Mouse (Mus musculus): ENCODE measurements around the gene Fam83e. TPM values are rescaled to one million over a fixed set of nuclear protein-coding genes. Genes with fewer than 3 reads are reported as not detected.

Fam83e gene
- polyA plus RNA-seq, 1 experiment, result 12.2 TPM

DNA sequence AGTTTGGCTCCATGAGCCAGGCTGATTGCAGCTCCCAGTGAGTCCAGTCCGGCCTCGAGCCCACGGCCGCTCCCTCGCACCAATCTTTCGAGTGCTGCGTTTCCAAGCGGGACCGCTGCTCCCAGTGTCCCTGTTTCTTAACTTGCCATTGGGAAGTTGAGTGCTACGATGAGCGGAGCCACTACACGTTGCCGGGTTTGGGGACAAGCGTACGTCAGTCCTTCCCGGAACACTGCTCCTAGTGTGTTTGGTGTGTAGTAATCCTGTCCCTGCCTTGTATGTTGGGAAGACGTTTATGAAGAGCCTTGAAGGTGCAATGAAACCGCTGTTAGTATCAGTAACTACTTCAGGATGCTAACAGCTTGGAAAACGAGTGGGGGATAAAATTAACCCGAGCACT, 2.7 kb upstream of the Fam83e start:
- peak overlapping the region; percentile 94 for H3K4me3 ChIP-seq (replicated peaks; ENCODE audit: extremely low read depth, low read depth, low read length)
- peaks cover 24% of the 10 kb centered on the region for H3K4me1 ChIP-seq (ENCODE audit: control insufficient read depth, insufficient read depth, low read length)
- DNase-seq, result no peak
- no peak for TF ChIP-seq CTCF (IDR thresholded peaks at IDR 0.05; ENCODE audit: insufficient read depth, low read length)
- no peak; the same call in 1 of the 2 replicates for TF ChIP-seq POLR2A (IDR thresholded peaks at IDR 0.05; ENCODE audit: borderline replicate concordance, extremely low read depth, low read depth, low read length)
- WGBS, result under 1% methylated on average over 20 of the region's 20 CpGs

GRCm38 (mm10) chr7:45719180-45719579, 1.8 kb upstream of the Fam83e start:
- Histone ChIP-seq H3K4me1 (ENCODE audit: control insufficient read depth, insufficient read depth, low read length) (peaks cover 21% of the 10 kb centered on the region), H3K4me3 (replicated peaks; ENCODE audit: extremely low read depth, low read depth, low read length) (no peak overlapping the region)
- no peak for DNase-seq
- WGBS, result 75% methylated on average over 10 of the region's 10 CpGs
- no peak for TF ChIP-seq POLR2A (IDR thresholded peaks at IDR 0.05; ENCODE audit: borderline replicate concordance, extremely low read depth, low read depth, low read length)
- no peak for TF ChIP-seq CTCF (IDR thresholded peaks at IDR 0.05; ENCODE audit: insufficient read depth, low read length)

DNA sequence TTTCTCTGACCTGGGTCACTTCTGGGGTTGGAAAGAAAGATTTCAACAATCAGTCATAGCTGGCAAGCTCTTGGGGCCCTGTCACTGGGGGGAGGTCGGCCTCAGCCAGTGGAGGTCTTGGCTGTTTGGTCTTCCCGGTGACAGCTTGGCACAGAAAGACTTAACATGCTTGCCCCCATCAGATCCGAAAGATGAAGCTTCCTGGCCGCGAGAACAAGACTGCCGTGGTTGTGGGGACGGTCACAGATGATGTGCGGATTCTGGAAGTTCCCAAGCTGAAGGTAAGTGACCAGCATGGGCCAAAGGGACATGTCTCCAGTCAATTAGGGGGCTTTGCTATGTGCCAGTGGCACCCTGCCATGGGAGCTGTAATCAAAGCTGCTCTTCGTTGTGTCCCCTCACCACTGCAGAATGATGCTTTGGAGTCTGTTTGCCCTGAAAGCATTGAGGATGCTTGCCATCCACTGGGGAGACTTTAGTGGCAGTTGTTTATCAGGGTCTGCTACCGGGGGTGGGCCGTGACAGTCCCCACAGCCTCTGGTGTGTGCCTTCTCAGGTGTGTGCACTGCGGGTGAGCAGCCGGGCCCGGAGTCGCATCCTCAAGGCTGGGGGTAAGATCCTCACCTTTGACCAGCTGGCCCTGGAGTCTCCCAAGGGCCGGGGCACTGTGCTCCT, 1.1 kb upstream of the Fam83e start:
- TF ChIP-seq CTCF (IDR thresholded peaks at IDR 0.05; ENCODE audit: insufficient read depth, low read length) (no peak), POLR2A (IDR thresholded peaks at IDR 0.05; ENCODE audit: borderline replicate concordance, extremely low read depth, low read depth, low read length) (no peak)
- H3K4me1 ChIP-seq (ENCODE audit: control insufficient read depth, insufficient read depth, low read length), result peaks cover 16% of the 10 kb centered on the region
- no peak overlapping the region for H3K4me3 ChIP-seq (replicated peaks; ENCODE audit: extremely low read depth, low read depth, low read length)
- WGBS, result 85% methylated on average over 16 of the region's 16 CpGs
- no peak for DNase-seq

- Histone ChIP-seq H3K4me1 (ENCODE audit: control insufficient read depth, insufficient read depth, low read length) (peaks cover 8% of the 10 kb centered on the region), H3K4me3 (replicated peaks; ENCODE audit: extremely low read depth, low read depth, low read length) (no peak overlapping the region)
- DNase-seq, result no peak
- TF ChIP-seq CTCF (IDR thresholded peaks at IDR 0.05; ENCODE audit: insufficient read depth, low read length) (no peak), POLR2A (IDR thresholded peaks at IDR 0.05; ENCODE audit: borderline replicate concordance, extremely low read depth, low read depth, low read length) (no peak)
- WGBS, result 63% methylated on average over 7 of the region's 7 CpGs
Observed at GRCm38 (mm10) chr7:45721234-45721571, 191 bp downstream of the Fam83e start.

DNA sequence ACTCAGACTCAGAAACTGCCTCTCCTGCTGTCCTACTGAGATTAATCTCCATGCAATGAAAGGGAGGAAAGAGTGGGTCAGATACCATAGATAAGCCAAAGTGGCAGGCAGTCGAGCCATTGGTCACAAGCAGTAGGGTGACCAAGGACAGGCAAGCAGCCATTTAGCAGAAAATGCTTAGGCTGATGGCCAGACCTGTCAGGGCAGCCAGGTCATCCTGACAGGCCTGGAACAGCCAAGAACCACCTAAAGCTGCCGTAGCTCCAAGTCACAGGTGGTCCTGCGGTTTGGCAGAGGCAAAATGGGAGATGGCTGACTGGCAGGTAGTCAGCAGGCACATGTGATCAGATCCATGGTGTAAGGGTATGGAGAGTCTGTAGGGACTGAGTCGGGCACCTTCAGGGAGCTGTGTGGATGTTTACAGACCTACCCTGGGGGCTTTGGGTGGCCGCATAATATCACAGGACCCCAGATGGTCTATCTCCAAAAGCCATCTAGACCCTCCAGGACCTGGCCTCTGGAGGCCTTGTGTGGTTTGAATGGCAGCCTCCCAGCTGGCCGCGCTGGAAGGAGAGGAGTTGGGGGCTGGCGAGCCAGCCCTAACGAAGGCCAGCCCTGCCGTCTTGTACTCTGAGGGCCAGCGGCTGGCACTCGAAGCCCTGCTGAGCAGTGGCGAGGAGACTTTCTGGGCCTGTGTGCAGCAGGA, 783 bp downstream of the Fam83e start:
- Histone ChIP-seq H3K4me1 (ENCODE audit: control insufficient read depth, insufficient read depth, low read length) (peaks cover 8% of the 10 kb centered on the region), H3K4me3 (replicated peaks; ENCODE audit: extremely low read depth, low read depth, low read length) (no peak overlapping the region)
- no peak for TF ChIP-seq CTCF (IDR thresholded peaks at IDR 0.05; ENCODE audit: insufficient read depth, low read length)
- 69% methylated on average over 13 of the region's 13 CpGs for WGBS
- DNase-seq, result no peak

DNA sequence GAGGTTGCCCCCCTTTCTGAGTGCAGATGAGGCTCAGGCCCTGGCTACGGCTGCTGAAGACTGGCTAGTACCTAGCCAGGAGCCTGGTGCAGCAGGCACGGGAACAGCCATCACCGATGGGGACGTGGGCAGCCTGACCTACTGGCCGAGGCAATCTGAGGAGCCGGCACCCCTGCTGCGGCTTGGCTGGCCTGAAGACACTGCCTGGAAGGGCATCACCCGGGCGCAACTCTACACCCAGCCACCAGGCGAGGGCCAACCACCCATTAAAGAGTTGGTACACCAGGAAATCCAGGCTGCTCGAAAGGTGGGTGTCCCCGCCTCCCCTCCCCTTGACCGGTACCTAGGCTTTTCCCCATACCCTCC, 1.3 kb downstream of the Fam83e start:
- TF ChIP-seq POLR2A (IDR thresholded peaks at IDR 0.05; ENCODE audit: borderline replicate concordance, extremely low read depth, low read depth, low read length) (no peak), CTCF (IDR thresholded peaks at IDR 0.05; ENCODE audit: insufficient read depth, low read length) (no peak)
- no peak for DNase-seq

DNA sequence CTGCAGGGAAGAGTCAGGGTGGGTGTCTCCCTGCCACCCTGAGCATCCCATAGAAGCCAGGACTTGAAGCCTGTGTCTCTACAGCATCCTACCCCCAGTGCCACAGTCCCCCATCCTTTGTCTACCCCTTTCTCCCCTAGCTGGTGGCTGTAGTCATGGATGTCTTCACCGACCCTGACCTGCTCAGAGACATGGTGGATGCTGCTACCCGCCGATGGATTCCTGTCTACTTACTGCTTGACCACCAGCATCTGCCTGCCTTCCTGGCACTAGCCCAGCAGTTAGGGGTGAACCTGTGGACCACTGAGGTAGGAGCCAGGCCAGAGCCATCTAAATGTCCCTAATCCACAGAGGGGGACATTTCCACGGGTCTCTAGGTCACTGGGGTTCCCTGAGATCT, 2.3 kb downstream of the Fam83e start:
- Histone ChIP-seq H3K4me1 (ENCODE audit: control insufficient read depth, insufficient read depth, low read length) (peaks cover 8% of the 10 kb centered on the region), H3K4me3 (replicated peaks; ENCODE audit: extremely low read depth, low read depth, low read length) (no peak overlapping the region)
- no peak for DNase-seq
- WGBS, result 82% methylated on average over 4 of the region's 4 CpGs
- no peak for TF ChIP-seq POLR2A (IDR thresholded peaks at IDR 0.05; ENCODE audit: borderline replicate concordance, extremely low read depth, low read depth, low read length)
- TF ChIP-seq CTCF (IDR thresholded peaks at IDR 0.05; ENCODE audit: insufficient read depth, low read length), result no peak

More for the DNA sequence above, 1.3 kb downstream of the Fam83e start:
- Histone ChIP-seq H3K4me3 (replicated peaks; ENCODE audit: extremely low read depth, low read depth, low read length) (no peak overlapping the region), H3K4me1 (ENCODE audit: control insufficient read depth, insufficient read depth, low read length) (peaks cover 8% of the 10 kb centered on the region)
- 71% methylated on average over 13 of the region's 13 CpGs for WGBS

DNA sequence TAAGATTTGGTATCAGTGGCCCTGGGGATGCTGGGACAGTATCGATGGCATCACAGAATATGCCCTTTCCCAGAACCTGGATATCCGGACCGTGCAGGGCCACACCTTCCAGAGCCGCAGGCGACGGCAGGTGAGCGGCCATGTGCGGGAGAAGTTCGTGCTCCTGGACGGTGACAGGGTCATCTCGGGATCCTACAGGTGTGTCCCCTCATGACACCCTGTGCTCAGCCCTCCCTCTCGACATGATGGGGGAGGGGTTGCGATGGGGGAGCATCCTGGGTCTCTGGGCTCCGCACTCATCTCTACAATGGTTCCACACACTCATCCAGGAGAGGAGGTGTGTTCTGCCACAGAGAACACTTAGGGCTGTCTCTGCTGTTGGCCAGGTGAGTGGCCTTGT, 2.8 kb downstream of the Fam83e start:
- no peak for DNase-seq
- WGBS, result 87% methylated on average over 14 of the region's 14 CpGs
- TF ChIP-seq POLR2A (IDR thresholded peaks at IDR 0.05; ENCODE audit: borderline replicate concordance, extremely low read depth, low read depth, low read length) (no peak), CTCF (IDR thresholded peaks at IDR 0.05; ENCODE audit: insufficient read depth, low read length) (no peak)

DNA sequence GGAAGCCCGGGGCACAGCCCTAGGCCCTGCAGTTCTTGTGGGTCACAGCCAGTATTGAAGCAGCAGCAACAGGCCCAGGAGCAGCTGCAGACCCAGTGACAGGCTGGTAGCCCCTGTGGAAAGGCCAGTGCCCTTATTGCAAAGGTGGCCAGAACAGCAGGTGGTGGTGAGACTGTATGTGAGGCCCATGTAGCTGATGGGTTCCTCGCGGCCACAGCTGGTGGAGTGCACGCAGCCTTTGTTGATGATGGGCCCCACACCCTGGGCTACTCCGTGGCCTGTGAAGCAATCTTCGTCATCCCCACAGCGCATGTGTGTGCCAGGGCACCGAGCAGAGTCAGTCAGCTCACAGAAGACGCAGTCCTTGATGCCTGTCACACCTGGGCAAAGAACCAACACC, 4.1 kb downstream of the Fam83e start:
- TF ChIP-seq CTCF (IDR thresholded peaks at IDR 0.05; ENCODE audit: insufficient read depth, low read length) (no peak), POLR2A (IDR thresholded peaks at IDR 0.05; ENCODE audit: borderline replicate concordance, extremely low read depth, low read depth, low read length) (no peak)
- WGBS, result 87% methylated on average over 9 of the region's 9 CpGs
- H3K4me3 ChIP-seq (replicated peaks; ENCODE audit: extremely low read depth, low read depth, low read length), result no peak overlapping the region
- DNase-seq, result no peak
- no peaks in the 10 kb centered on the region; the same call in 1 of the 2 replicates for H3K4me1 ChIP-seq (ENCODE audit: control insufficient read depth, insufficient read depth, low read length)

More for the DNA sequence above, 2.8 kb downstream of the Fam83e start:
- H3K4me1 ChIP-seq (ENCODE audit: control insufficient read depth, insufficient read depth, low read length), result peaks cover 5% of the 10 kb centered on the region
- H3K4me3 ChIP-seq (replicated peaks; ENCODE audit: extremely low read depth, low read depth, low read length), result no peak overlapping the region

DNA sequence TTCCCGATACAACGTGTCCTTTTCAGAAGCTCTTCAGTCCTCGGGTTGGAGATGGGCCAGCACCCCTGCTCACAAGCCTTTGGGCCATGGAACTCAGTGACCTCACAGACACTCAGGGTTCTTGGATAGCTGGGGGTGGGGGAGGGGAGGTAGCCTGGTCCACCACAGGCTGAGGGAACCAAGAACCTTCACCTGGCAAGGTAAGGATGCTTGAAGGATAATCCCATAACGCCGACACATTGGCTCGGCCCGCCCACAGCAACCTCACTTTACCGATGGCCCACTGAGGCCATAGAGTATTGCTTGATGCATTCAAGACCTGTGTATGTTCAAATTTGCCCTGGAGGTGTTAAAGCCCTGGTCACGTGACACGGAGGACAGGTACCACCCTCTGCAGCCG, 4.7 kb downstream of the Fam83e start, which contains the start of gene Spaca4:
Spaca4 (minus strand) TSS at position 101 of the 400 bp plus-strand sequence.
- TF ChIP-seq CTCF (IDR thresholded peaks at IDR 0.05; ENCODE audit: insufficient read depth, low read length), result no peak
- TF ChIP-seq POLR2A (IDR thresholded peaks at IDR 0.05; ENCODE audit: borderline replicate concordance, extremely low read depth, low read depth, low read length), result no peak
- H3K4me3 ChIP-seq (replicated peaks; ENCODE audit: extremely low read depth, low read depth, low read length), result no peak within 1 kb of the TSS
- WGBS, result 88% methylated on average over 11 of the region's 11 CpGs

More for the DNA sequence above, 4.7 kb downstream of the Fam83e start, which contains the start of gene Spaca4:
- H3K4me1 ChIP-seq (ENCODE audit: control insufficient read depth, insufficient read depth, low read length), result no peaks in the 10 kb centered on the region
- no peak for DNase-seq
